Mouse (Mus musculus): Measurements from ENCODE around the gene Fam229b.

- TF ChIP-seq POLR2A (IDR thresholded peaks at IDR 0.05; ENCODE audit: borderline replicate concordance, low read depth, low read length) = no peak
- TF ChIP-seq CTCF (IDR thresholded peaks at IDR 0.05; ENCODE audit: low read depth, low read length) = no peak
Observed at GRCm38 (mm10) chr10:39137766-39138165, 4.1 kb upstream of the Fam229b start.
